Mouse (Mus musculus): ENCODE results near the gene Gm45062. TPM values are rescaled to one million over a fixed set of nuclear protein-coding genes. Genes with fewer than 3 reads are reported as not detected.

The Gm45062 gene
- polyA plus RNA-seq, 1 experiment from 2014 or later, result 14.6 TPM

DNA sequence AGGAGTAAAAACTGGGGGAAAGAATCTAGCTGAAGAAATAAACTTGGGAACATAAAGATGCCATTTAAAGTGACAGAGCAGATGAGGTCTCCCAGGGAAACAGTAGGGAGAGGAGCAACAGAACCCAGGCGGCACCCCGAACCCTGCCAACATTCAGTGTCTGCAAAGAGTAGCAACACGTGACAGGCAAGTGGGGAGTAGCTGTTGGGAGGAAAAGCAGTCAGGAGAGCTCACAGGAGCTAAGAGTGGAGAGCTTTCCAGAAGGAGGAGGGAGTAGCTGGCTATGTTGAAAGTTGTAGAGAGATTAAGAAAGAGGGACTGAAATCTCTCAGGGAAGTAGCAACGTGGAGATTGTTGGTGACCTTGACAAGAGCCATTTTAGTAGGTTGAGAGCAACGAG lies 214.2 kb downstream of the Gm45062 start:
- 64% methylated on average over 5 of the region's 5 CpGs for WGBS
- no peaks in the 10 kb centered on the region for H3K9me3 ChIP-seq (replicated peaks)
- H3K4me3 ChIP-seq, result no peak overlapping the region
- H3K36me3 ChIP-seq, result no peaks in the 10 kb centered on the region
- no peak overlapping the region for H3K27ac ChIP-seq
- H3K4me2 ChIP-seq (replicated peaks), result no peak overlapping the region
- no peak for ATAC-seq (ENCODE audit: low FRiP score)
- H3K4me1 ChIP-seq, result no peaks in the 10 kb centered on the region
- H3K9ac ChIP-seq, result no peak overlapping the region
- no peaks in the 10 kb centered on the region for H3K27me3 ChIP-seq

DNA sequence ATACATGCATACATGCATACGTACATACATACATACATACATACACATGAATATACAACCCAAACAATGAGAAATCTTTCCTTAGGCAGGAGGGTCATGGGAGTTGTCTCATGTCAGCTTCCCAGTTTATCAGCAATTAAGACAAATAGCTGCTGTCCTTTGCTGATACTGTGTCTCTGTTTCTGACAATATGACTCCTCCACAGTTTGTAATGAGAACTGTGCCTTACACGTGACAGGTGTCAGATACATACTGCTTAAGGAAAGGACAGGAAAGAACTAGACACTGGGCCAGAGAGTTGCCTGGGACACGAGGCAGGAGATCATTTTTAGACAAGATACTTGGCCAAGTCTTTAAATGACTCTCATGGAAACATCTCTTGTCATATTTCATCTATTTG lies 215.1 kb downstream of the Gm45062 start:
- Histone ChIP-seq H3K4me3 (no peak overlapping the region), H3K9ac (no peak overlapping the region), H3K36me3 (no peaks in the 10 kb centered on the region), H3K4me2 (replicated peaks) (no peak overlapping the region), H3K9me3 (replicated peaks) (no peaks in the 10 kb centered on the region), H3K4me1 (no peaks in the 10 kb centered on the region), H3K27ac (no peak overlapping the region), H3K27me3 (no peaks in the 10 kb centered on the region)
- WGBS, result 76% methylated on average over 3 of the region's 3 CpGs
- ATAC-seq (ENCODE audit: low FRiP score), result no peak

DNA sequence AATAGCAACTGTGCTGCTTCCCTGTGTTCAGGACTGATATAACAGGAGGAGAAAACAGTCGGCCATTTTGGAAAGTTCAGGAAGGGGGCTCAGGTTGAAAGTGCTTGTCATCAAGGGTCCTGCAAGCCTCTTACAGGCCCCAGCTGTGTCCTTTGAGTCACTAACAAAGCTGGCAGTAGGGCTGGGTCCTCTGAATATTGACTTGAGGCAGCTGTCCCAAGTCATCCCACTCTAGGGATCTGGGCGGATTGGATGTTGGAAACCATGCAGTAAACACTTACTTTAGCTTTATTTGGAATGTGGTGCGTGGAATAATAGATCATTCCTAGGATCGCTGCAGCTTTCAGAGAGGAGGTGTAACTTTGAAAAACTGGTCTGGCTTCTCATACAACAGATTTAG lies 215.6 kb downstream of the Gm45062 start:
- no peaks in the 10 kb centered on the region for H3K4me1 ChIP-seq
- no peaks in the 10 kb centered on the region for H3K9me3 ChIP-seq (replicated peaks)
- H3K9ac ChIP-seq, result no peak overlapping the region
- H3K4me3 ChIP-seq, result no peak overlapping the region
- no peaks in the 10 kb centered on the region for H3K27me3 ChIP-seq
- no peak overlapping the region for H3K4me2 ChIP-seq (replicated peaks)
- H3K27ac ChIP-seq, result no peak overlapping the region
- H3K36me3 ChIP-seq, result no peaks in the 10 kb centered on the region
- 90% methylated on average over 4 of the region's 4 CpGs for WGBS
- ATAC-seq (ENCODE audit: low FRiP score), result no peak

DNA sequence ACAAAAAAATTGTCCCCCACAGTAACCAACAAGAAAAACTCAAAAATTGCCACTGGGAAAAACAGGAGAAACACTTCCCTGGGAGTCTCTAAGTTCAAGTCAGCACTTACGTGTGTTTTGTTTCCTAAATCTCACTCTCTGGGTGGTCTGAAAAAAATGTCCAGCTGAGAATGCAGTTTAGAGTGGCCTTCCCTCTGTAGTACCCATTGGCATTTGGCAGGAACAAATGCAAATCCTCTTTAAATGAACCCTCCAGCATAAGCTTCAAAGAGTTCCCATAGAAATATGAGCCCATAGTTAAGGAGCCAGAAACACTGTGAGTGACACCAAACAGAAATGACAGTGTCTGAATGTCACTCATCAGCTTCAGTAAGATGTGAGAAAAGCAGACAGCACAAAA lies 219.9 kb downstream of the Gm45062 start:
- H3K27ac ChIP-seq, result no peak overlapping the region
- H3K4me2 ChIP-seq (replicated peaks), result no peak overlapping the region
- H3K27me3 ChIP-seq, result no peaks in the 10 kb centered on the region
- H3K4me1 ChIP-seq, result no peaks in the 10 kb centered on the region
- no peaks in the 10 kb centered on the region for H3K9me3 ChIP-seq (replicated peaks)
- ATAC-seq (ENCODE audit: low FRiP score), result no peak
- no peak overlapping the region for H3K9ac ChIP-seq
- H3K4me3 ChIP-seq, result no peak overlapping the region
- no peaks in the 10 kb centered on the region for H3K36me3 ChIP-seq
- WGBS, result 40% methylated on average over 1 of the region's 1 CpGs

DNA sequence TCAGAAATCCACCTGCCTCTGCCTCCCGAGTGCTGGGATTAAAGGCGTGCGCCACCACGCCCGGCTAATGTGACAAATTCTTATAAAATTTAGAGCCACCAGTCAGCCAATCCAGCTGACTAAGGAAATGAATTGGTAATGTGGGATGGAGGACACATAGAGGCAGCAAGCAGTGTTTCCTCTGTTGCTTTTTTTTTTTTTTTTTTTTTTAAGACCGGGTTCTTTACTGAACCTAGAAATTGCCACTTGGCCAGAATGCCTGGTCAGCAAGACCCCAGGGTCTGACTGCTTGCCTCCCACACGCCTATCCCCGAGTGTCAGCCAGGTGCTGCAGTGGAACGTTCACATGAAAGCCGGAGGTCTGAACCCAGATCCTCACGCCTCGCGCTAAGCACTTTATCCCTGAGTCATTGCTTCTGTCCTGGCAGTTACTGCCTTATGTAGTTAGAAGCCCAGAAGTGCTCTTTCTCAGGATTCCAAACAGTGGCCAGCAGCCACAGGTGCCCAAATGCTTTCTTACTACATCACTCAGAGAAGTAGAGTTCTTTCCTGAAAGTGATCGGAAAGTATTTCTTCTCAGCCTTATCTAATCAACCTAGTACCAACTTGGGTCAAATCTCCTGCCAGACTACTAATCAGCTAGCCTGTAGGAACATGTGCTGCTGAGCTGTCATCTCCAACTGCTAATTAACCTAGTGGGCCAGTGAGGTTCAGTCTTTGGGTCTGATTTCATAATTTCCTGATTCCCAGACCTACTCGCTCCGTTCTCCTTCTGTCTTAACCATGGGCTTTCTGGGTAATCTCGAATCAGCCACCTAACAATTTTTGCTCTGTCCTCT lies 225.4 kb downstream of the Gm45062 start:
- no peaks in the 10 kb centered on the region for H3K36me3 ChIP-seq
- no peak for ATAC-seq (ENCODE audit: low FRiP score)
- WGBS, result 93% methylated on average over 17 of the region's 17 CpGs

DNA sequence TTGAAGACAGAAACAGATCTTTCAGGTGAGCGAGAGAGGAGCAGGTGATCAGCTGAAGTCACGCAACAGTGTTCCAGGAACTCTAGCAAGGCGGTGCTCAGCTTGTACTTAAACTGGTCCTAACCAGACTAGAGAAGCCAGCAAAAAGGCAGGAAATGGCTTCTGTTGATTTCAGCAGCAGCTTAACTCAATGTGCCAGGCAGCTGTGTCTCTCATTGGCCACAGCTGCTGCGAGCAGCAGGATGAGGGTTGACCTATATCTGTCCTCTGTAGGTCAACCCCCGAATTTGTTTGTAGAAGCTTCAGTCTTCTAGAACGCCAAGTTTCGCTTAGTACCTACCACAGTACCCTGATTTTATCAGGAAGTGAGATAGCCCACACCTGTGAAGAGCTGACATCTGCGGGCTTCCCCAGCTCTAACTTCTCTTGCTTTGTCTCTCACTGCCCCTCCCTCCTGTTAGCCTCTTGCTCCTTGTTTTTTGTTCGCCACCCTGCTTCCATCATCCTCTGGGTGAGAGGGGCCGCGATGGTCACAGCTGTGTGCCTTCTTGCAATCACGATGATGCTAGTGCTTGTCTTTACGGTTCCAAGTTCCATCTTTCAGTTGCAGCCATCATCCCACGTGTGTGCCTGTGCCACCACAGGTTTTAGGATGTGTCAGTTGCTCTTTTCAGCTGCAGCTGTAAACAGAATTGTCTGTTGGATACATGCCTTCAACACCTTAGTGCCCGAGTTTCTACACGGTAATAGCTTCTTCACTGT lies 226.3 kb downstream of the Gm45062 start:
- Histone ChIP-seq H3K4me3 (no peak overlapping the region), H3K9me3 (replicated peaks) (no peaks in the 10 kb centered on the region), H3K9ac (no peak overlapping the region), H3K36me3 (no peaks in the 10 kb centered on the region), H3K27ac (no peak overlapping the region), H3K4me1 (no peaks in the 10 kb centered on the region), H3K4me2 (replicated peaks) (no peak overlapping the region), H3K27me3 (no peaks in the 10 kb centered on the region)
- no peak for ATAC-seq (ENCODE audit: low FRiP score)
- WGBS, result 88% methylated on average over 16 of the region's 16 CpGs

More for the DNA sequence above, 225.4 kb downstream of the Gm45062 start:
- Histone ChIP-seq H3K27ac (no peak overlapping the region), H3K4me3 (no peak overlapping the region), H3K9ac (no peak overlapping the region), H3K9me3 (replicated peaks) (no peaks in the 10 kb centered on the region), H3K4me2 (replicated peaks) (no peak overlapping the region), H3K27me3 (no peaks in the 10 kb centered on the region), H3K4me1 (no peaks in the 10 kb centered on the region)

DNA sequence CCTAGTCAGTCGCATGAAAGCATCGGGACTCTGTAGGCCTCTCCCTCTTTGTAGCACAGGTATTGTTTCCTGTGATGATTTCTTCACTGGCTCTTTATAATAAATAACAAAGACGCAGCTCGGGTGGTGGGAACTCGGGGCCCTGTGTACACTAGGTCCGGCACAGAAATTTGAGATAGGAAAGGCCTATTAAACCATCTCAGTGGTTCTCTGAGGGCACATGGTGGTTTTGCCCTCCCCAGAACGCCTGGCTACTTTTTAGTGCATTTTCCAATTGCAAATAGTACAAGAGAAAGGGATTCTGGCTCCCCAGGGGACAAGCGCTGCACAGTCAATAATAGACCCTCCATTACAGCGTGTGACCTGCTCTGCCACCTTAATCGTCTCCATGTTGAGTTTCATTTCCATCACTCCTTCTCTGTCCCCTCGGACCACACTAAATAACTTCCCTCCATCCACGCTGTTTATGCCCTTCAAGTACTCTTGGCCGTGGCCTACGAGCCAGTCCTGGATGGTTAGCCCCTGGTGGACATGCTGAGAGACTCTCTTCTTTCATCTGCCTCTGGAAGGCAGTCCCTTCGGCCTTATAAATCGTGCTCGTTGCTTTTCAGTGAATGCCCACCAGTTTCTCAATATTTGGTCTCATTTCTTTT lies 227.3 kb downstream of the Gm45062 start:
- H3K9ac ChIP-seq, result no peak overlapping the region
- H3K27ac ChIP-seq, result no peak overlapping the region
- no peaks in the 10 kb centered on the region for H3K4me1 ChIP-seq
- H3K9me3 ChIP-seq (replicated peaks), result no peaks in the 10 kb centered on the region
- 76% methylated on average over 17 of the region's 17 CpGs for WGBS
- no peak for ATAC-seq (ENCODE audit: low FRiP score)
- no peak overlapping the region for H3K4me3 ChIP-seq
- H3K27me3 ChIP-seq, result no peaks in the 10 kb centered on the region
- no peak overlapping the region for H3K4me2 ChIP-seq (replicated peaks)
- H3K36me3 ChIP-seq, result no peaks in the 10 kb centered on the region

DNA sequence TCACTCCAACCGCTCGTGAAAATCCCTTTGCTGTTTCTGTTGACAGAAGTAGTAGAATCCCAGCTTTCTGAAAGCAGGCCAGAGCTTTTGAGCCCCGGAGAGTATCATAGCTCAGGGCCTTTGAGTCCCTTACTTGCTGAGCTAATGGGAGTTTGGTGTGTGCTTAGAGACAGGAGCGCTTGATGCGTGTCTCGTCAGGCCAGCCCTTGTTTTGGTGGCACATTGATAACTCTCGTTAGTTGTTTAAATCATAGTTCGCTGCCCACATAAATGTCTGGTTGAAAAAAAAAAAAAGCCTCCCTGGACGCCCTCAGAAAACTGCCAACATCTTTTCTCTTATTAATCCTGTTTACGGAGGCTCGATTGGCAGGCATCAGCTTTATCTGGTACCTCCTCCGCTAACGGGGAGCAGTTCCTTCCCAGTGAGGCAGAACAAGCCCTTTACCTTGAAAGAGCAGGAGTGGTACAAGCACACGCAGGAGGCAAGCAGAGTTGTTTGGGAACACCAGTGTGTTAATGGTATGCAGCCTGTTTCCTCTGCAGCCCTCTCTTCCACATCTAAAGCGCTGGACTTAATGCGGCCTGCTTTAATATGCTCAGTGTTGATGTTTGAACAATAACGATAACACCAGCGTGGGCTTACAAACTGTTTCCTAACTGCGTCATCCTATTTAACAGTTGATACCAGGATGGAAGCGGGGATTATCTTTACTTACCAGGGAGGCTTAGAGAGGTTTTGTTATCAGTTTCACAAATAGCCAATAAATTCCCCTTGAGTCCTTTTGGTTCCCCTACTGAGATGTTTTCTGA lies 228.0 kb downstream of the Gm45062 start:
- Histone ChIP-seq H3K4me1 (no peaks in the 10 kb centered on the region), H3K9ac (no peak overlapping the region), H3K4me3 (no peak overlapping the region), H3K36me3 (no peaks in the 10 kb centered on the region), H3K27me3 (no peaks in the 10 kb centered on the region), H3K9me3 (replicated peaks) (no peaks in the 10 kb centered on the region), H3K4me2 (replicated peaks) (no peak overlapping the region), H3K27ac (no peak overlapping the region)
- ATAC-seq (ENCODE audit: low FRiP score), result no peak
- 69% methylated on average over 20 of the region's 20 CpGs for WGBS

DNA sequence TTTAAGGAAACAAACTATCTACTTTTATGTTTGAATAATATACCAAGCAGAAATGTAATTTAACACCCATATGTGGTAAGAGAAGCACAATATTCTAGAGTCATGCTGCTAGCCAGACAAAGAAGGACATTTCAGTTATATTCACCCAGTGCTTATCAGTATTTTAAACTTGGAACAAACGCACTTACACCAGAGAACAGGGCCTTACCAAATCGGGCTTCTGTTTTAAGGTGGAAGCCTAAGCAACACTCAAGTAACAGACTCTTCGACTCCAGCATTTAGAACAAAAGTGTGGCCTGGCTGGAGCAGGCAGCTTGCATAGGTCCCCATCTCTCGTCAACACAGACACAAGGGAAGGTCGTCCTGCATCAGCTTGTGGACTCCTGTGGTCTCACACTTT lies 229.0 kb downstream of the Gm45062 start:
- 69% methylated on average over 5 of the region's 5 CpGs for WGBS
- no peak for ATAC-seq (ENCODE audit: low FRiP score)

DNA sequence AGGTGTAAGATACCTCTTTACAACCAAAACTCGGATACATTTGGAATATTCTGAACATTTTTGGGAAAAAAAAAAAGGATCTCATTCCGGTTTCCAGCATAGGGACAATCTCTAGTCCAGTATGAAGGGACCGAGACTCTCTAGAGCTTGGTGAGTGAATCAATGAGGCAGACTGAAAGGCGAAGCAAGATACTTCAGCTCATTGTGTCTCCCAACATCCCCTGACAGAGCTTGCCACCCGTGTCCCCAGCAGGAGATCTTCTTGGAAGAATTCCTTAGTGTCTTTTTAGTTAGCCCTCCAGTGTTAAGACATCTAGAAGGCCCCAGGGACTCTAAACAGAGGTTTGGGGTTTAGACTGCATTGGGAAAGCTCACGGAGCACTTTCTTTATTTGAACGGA lies 230.0 kb downstream of the Gm45062 start:
- H3K27ac ChIP-seq, result no peak overlapping the region
- no peak for ATAC-seq (ENCODE audit: low FRiP score)
- no peak overlapping the region for H3K4me3 ChIP-seq
- H3K36me3 ChIP-seq, result no peaks in the 10 kb centered on the region
- no peak overlapping the region for H3K4me2 ChIP-seq (replicated peaks)
- no peak overlapping the region for H3K9ac ChIP-seq
- WGBS, result 73% methylated on average over 7 of the region's 7 CpGs
- H3K27me3 ChIP-seq, result no peaks in the 10 kb centered on the region
- H3K9me3 ChIP-seq (replicated peaks), result no peaks in the 10 kb centered on the region
- H3K4me1 ChIP-seq, result no peaks in the 10 kb centered on the region

More for the DNA sequence above, 229.0 kb downstream of the Gm45062 start:
- Histone ChIP-seq H3K4me3 (no peak overlapping the region), H3K27ac (no peak overlapping the region), H3K9me3 (replicated peaks) (no peaks in the 10 kb centered on the region), H3K27me3 (no peaks in the 10 kb centered on the region), H3K36me3 (no peaks in the 10 kb centered on the region), H3K4me2 (replicated peaks) (no peak overlapping the region), H3K9ac (no peak overlapping the region), H3K4me1 (no peaks in the 10 kb centered on the region)

DNA sequence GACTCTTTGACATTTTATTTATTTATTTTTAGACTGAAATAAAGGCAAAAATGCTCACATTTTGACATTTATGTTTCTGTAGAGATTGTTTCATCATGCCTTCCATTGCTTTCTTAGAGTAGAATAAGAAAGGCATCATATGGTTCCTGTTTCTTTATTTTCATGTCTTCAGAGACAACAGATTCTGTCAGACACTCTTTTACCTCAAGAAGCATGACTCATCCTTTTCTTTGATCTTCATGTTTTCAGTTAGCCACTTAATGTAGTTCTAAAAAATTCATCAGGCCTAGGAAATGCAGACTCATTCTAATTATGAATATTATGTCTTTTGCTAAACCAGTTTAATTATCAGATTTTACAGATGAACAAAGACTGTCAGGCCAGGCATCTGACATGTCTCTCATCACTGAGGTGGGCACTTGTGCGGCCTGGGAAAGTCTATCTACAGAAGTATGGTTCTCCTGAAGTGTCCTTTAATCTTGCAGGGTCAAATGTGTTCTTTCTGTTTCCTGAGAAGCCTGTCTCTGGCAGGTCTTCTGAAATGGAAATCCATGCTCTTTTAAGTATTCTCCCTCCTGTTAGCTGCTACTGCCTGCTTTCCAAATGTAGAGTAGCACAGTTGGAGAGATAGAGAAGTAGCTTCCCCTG lies 230.8 kb downstream of the Gm45062 start:
- no peak overlapping the region for H3K4me3 ChIP-seq
- H3K9ac ChIP-seq, result no peak overlapping the region
- no peak overlapping the region for H3K4me2 ChIP-seq (replicated peaks)
- 86% methylated on average over 1 of the region's 1 CpGs for WGBS
- H3K4me1 ChIP-seq, result no peaks in the 10 kb centered on the region
- H3K27ac ChIP-seq, result no peak overlapping the region
- ATAC-seq (ENCODE audit: low FRiP score), result no peak
- H3K27me3 ChIP-seq, result no peaks in the 10 kb centered on the region
- H3K9me3 ChIP-seq (replicated peaks), result no peaks in the 10 kb centered on the region
- H3K36me3 ChIP-seq, result no peaks in the 10 kb centered on the region

Measured in hindbrain, embryonic 12.5 days (tissue).